Mouse (Mus musculus): ENCODE data around the gene Atg9a. TPM values are rescaled to one million over a fixed set of nuclear protein-coding genes. Genes with fewer than 3 reads are reported as not detected.

The Atg9a gene
- total RNA-seq, 4 experiments from 2014 or later, result 97.6 to 119 (median 105) TPM

DNA sequence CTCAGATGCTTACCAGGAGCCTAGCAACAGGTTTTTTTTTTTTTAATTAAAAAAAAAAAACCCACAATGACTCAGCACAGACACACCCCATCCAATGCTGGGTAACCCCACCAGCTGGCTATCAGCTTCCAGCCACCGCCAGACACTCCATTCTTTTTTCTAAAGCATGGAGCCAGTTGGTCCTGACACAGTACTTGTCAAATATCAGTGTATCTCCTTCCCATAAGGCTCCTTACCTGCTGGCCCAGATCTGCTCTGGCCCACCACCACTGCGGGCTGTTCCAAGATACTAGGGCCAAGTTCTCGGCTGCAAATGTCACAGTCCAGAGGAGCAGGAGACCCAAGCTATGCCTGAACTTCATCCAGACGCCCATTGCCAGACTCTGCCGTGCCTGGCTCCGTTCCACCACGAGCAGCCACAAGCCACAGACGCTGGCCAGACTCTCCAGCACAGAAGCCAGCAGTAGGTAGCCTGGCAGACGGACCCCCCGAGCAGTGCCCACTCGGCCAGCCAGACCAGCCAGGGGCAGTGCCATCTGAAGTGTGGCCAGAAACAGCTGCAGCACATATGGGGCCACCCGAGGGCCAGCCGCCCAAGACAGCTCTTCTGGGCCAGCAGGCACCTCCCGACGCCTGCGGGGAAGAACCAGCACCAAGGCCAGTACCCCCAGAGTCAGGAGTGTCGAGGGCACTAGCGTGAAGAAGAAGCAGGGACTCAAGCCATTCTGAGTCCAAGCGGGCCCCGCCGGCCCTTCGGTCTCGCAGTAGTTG is 12.5 kb downstream of the Atg9a start:
- peak in 1 of 2 experiments; percentile 53 for DNase-seq (ENCODE audit: low spot score in 2 of 2)

- DNase-seq (ENCODE audit: low spot score in 2 of 2), result peak; percentile 92
Observed at GRCm38 (mm10) chr1:75168472-75169464, 23.2 kb downstream of the Atg9a start, which contains the start of gene Zfand2b. Zfand2b (plus strand) TSS chr1:75168646.

DNA sequence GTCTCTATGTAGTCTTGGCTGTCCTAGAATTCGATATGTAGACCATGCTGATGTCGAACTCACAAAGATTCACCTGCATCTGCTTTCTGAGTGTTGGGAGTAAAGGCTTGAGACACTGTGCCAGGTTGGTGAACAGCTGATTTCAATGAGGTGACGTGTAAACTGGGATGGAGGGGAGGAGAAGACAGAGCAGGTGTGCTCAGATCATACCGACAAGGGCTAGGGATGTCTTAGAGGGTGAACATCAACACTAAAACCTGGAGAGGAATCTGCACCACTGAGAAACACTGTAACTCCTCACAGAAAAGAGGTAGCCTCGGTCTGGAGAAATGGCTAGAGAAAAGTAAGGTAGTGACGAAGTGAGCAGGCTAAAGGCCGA is 23.9 kb downstream of the Atg9a start:
- no peak for DNase-seq (ENCODE audit: low spot score in 2 of 2)

DNA sequence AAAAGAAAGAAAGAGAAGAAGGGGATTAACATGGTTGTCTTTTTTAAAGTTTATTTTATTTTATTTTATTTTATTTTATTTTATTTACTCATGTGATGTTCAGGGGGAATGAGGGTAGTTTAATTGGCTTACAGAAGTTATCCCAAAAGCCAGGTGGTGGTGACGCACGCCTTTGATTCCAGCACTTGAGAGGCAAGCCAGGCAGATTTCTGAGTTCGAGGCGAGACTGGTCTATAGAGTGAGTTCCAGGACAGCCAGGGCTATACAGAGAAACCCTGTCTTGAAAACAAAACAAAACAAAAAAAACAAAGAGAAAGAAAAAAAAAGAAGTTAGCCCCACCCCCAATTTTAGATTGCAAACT is 31.8 kb downstream of the Atg9a start:
- no peak for DNase-seq (ENCODE audit: low spot score in 2 of 2)

- DNase-seq (ENCODE audit: low spot score in 2 of 2), result no peak
Observed at GRCm38 (mm10) chr1:75159540-75160255, 32.3 kb downstream of the Atg9a start.

- DNase-seq (ENCODE audit: low spot score in 2 of 2), result no peak
Observed at GRCm38 (mm10) chr1:75158990-75159389, 33.0 kb downstream of the Atg9a start.

GRCm38 (mm10) chr1:75155837-75156236 is 36.2 kb downstream of the Atg9a start:
- no peak for DNase-seq (ENCODE audit: low spot score in 2 of 2)

- DNase-seq (ENCODE audit: low spot score in 2 of 2), result peak in 1 of 2 experiments; percentile 1
Observed at GRCm38 (mm10) chr1:75148727-75149126, 43.3 kb downstream of the Atg9a start.

GRCm38 (mm10) chr1:75147411-75148135 is 44.4 kb downstream of the Atg9a start:
- no peak for DNase-seq (ENCODE audit: low spot score in 2 of 2)

GRCm38 (mm10) chr1:75145589-75145988 is 46.4 kb downstream of the Atg9a start:
- no peak for DNase-seq (ENCODE audit: low spot score in 2 of 2)

GRCm38 (mm10) chr1:75142301-75143261 is 49.4 kb downstream of the Atg9a start, which contains the start of the genes Cnppd1 and Retreg2:
Cnppd1 (minus strand) TSS chr1:75142711.
Retreg2 (plus strand) TSS chr1:75142778.
- DNase-seq (ENCODE audit: low spot score in 2 of 2), result peak; percentile 93 to 96

DNA sequence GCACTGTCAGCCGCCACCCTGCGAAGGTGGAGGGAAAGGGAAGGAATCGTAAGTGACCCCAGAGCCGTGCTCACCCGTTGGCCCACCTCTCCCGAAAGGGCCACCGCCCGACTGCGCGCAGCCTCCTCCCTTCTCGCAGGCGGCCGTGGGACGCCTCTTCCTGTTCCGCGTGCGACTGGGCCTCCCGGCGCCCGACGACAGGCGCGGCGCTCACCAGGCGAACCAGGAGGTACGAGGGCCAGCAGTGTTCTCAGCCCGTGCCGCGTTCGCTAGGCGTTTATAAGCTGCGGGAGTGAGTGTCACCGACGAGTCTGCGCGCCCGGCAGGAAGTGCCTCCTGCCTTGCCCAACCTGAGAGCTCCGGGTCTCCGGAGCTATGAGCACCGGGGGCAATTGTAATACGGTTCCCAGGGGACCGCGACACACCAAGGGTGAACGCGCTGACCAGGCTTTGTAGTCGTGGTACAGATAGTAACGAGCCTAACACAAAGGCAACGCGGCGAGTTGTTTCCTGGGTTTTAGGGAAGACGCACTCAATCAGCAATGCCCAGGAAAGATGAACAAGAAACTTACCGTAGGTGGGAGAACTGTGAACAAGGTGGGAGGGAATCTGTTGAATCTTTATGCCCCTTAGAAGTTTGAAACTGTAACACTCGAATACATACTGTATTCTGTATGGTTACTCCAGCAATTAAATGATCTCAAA is 50.4 kb downstream of the Atg9a start:
- DNase-seq (ENCODE audit: low spot score in 2 of 2), result peak in 1 of 2 experiments; percentile 46

- no peak for DNase-seq (ENCODE audit: low spot score in 2 of 2)
Observed at GRCm38 (mm10) chr1:75140601-75141190, 51.3 kb downstream of the Atg9a start.

GRCm38 (mm10) chr1:75138448-75138847 is 53.5 kb downstream of the Atg9a start:
- DNase-seq (ENCODE audit: low spot score in 2 of 2), result no peak

GRCm38 (mm10) chr1:75136730-75137129 is 55.3 kb downstream of the Atg9a start:
- DNase-seq (ENCODE audit: low spot score in 2 of 2), result no peak

GRCm38 (mm10) chr1:75136293-75136692 is 55.7 kb downstream of the Atg9a start:
- DNase-seq (ENCODE audit: low spot score in 2 of 2), result no peak

GRCm38 (mm10) chr1:75133421-75134207 is 58.4 kb downstream of the Atg9a start, which contains the start of gene Slc23a3:
Slc23a3 (minus strand) TSS chr1:75133890.
- DNase-seq (ENCODE audit: low spot score in 2 of 2), result no peak
